Mouse (Mus musculus) limb, embryonic 13.5 days (tissue): ENCODE data around the gene Sos1. TPM values are rescaled to one million over a fixed set of nuclear protein-coding genes. Genes with fewer than 3 reads are reported as not detected.

Source experiments
- ATAC-seq: fragments of 200-750 bp; cut with Nextera tagmentation; 2 replicates; pipeline ENCODE4 v1.8.0; 2017; ENCODE audit warnings: low read depth, moderate number of reproducible peaks, moderate TSS enrichment; ENCODE audit not compliant: low FRiP score
- H3K27ac ChIP-seq: fragments of 300-500 bp; sonication (generic); 2 replicates; pipeline ENCODE4 v1.5.1; 2015; ENCODE audit warnings: inconsistent platforms, mild to moderate bottlenecking, moderate library complexity
- H3K27me3 ChIP-seq: fragments of 300-500 bp; sonication (generic); 2 replicates; pipeline ENCODE4 v1.6.1; 2015; ENCODE audit warnings: mild to moderate bottlenecking, inconsistent platforms
- H3K36me3 ChIP-seq: fragments of 300-500 bp; sonication (generic); 2 replicates; pipeline ENCODE4 v1.6.1; 2015; ENCODE audit warnings: inconsistent platforms, mild to moderate bottlenecking, moderate library complexity
- H3K4me1 ChIP-seq: fragments of 300-500 bp; sonication (generic); 2 replicates; pipeline ENCODE4 v1.6.1; 2015; ENCODE audit warnings: inconsistent platforms
- H3K4me2 ChIP-seq: fragments of 300-500 bp; sonication (generic); replicated peaks from 2 replicates; pipeline ENCODE4 v1.6.1; 2015; ENCODE audit warnings: inconsistent platforms, mild to moderate bottlenecking, moderate library complexity
- H3K4me3 ChIP-seq: fragments of 300-500 bp; sonication (generic); 2 replicates; pipeline ENCODE4 v1.5.1; 2015; ENCODE audit warnings: moderate library complexity, mild to moderate bottlenecking, inconsistent platforms
- H3K9ac ChIP-seq: fragments of 300-500 bp; sonication (generic); 2 replicates; pipeline ENCODE4 v1.6.1; 2015; ENCODE audit warnings: mild to moderate bottlenecking, inconsistent platforms
- H3K9me3 ChIP-seq: fragments of 300-500 bp; sonication (generic); 2 replicates; pipeline ENCODE4 v1.6.1; 2016; ENCODE audit warnings: inconsistent platforms
- WGBS: fragments of 180-500 bp; shearing (Covaris S2); methylation state at CpG from one replicate; pipeline ENCODE4 v1.1.7; 2015; 5-methylcytosine and 5-hydroxymethylcytosine counted together
- polyA plus RNA-seq: library from polyadenylated mRNA; unstranded; fragments of >200 nt; fragmentation: Nextera tagmentation; extraction: Ambion mirVana; gene quantifications from 2 replicates; pipeline ENCODE4 v1.2.1, GENCODE M21; 2015

Gene Sos1
- polyA plus RNA-seq, 1 experiment from 2014 or later, result 5.4 TPM

DNA sequence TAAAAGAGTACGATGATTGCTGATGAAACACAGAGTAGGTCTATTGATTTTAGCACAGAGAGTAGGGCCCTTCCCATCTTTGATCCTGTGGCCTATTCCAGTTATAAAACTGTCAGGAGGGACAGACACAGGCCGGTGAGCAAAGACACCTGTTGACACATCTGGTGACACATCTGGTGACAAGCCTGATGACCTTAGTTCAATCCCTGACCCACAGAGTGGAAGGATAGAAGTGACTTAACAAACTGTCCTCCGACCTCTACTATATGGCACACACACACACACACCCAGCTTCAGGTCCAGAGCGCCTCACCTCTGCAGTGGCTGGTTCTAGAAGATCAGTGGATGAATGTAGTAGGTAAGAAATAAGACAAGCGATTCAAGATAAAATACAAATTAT is 33.8 kb downstream of the Sos1 start:
- Histone ChIP-seq H3K4me3 (no peak overlapping the region), H3K9ac (no peak overlapping the region), H3K27me3 (no peaks in the 10 kb centered on the region), H3K9me3 (no peaks in the 10 kb centered on the region), H3K4me2 (no peak overlapping the region), H3K36me3 (peaks cover 68% of the 10 kb centered on the region), H3K4me1 (no peaks in the 10 kb centered on the region), H3K27ac (no peak overlapping the region)
- ATAC-seq, result no peak
- WGBS, result 76% methylated on average over 5 of the region's 5 CpGs

DNA sequence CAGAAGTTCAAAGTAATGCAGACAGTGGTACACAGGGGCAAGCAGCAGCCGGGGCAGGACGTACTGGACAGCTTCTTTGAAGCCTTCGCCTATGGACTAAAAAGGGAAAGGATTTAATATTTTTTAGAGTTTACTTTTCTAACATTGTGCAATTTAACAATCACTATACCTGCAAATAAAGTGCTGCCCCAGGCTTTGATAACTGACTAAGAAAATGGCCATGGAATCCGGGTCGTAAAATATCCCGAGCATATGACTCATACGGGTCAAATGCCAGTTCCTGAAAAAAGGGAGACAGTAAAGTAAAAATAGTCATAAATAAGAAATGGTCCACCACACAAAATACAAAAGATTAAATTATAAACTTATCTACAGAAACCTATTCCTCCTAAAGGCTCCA is 34.8 kb downstream of the Sos1 start:
- Histone ChIP-seq H3K27me3 (no peaks in the 10 kb centered on the region), H3K4me1 (no peaks in the 10 kb centered on the region), H3K4me3 (no peak overlapping the region), H3K9ac (no peak overlapping the region), H3K27ac (no peak overlapping the region), H3K4me2 (no peak overlapping the region), H3K36me3 (peaks cover 69% of the 10 kb centered on the region), H3K9me3 (no peaks in the 10 kb centered on the region)
- no peak for ATAC-seq
- 82% methylated on average over 7 of the region's 7 CpGs for WGBS

DNA sequence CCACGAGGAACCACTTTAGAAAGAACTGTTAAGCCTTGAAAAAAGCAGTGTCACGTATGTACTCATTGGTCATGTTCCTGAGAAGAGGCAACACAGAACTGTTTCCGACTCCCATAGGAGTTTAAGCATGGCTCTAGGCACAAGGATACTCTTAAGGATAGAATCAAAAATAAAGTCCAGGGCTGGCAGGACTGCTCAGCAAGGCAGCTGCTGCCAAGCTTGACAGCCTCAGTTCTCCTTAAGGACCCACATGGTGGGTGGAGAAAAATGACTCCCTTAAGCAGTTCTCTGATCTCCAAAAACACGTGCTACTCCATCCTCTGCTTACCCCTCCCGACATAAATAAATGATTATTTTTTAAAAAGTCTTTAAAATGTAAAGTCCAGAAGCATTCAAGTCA is 44.6 kb downstream of the Sos1 start:
- Histone ChIP-seq H3K4me3 (no peak overlapping the region), H3K9ac (no peak overlapping the region), H3K27me3 (no peaks in the 10 kb centered on the region), H3K27ac (no peak overlapping the region), H3K4me2 (no peak overlapping the region), H3K9me3 (no peaks in the 10 kb centered on the region), H3K4me1 (no peaks in the 10 kb centered on the region), H3K36me3 (peaks cover 60% of the 10 kb centered on the region)
- 86% methylated on average over 5 of the region's 5 CpGs for WGBS
- ATAC-seq, result no peak

DNA sequence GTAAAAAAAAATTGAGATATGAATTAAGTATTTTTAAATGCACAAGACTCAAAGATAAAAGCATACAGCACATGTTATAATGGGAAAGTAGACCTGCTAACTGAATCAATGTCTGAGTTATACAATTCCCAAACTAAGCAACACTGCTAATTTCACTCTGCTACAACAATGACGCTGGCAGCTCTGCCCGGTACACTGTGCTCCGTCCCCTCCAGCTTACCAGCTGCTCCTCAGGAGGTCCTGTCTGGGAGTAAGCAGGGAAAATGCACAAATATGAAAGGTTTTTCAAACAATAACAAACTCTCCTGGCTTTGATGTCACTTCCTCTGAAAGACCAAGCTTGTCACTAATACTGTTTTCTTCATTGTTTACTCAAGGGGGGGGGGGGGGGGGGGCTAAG is 45.8 kb downstream of the Sos1 start:
- Histone ChIP-seq H3K4me3 (no peak overlapping the region), H3K36me3 (peaks cover 61% of the 10 kb centered on the region), H3K9me3 (no peaks in the 10 kb centered on the region), H3K27me3 (no peaks in the 10 kb centered on the region), H3K27ac (no peak overlapping the region), H3K4me2 (no peak overlapping the region), H3K4me1 (no peaks in the 10 kb centered on the region), H3K9ac (no peak overlapping the region)
- 87% methylated on average over 3 of the region's 3 CpGs for WGBS
- ATAC-seq, result no peak

DNA sequence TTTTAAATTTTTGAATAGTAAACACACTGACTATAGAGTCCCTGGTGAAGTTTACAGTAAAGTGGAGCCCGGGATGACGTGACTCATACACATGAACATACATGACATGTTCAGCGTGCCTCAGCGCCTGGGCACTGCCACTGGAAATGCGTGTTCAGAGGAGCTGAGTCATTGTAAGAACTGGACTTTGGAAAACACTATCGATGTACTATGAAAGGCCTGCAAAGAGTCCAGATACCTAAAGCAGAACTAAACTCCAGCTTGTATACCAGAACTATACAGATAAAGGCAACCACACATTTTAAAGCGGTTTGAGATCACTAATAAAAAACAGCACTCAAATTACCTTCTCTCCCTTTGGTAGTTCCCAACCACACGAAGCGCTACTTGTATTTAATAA is 48.3 kb downstream of the Sos1 start:
- Histone ChIP-seq H3K36me3 (peaks cover 41% of the 10 kb centered on the region), H3K4me3 (no peak overlapping the region), H3K27me3 (no peaks in the 10 kb centered on the region), H3K9ac (no peak overlapping the region), H3K27ac (no peak overlapping the region), H3K9me3 (no peaks in the 10 kb centered on the region), H3K4me1 (no peaks in the 10 kb centered on the region), H3K4me2 (no peak overlapping the region)
- WGBS, result 88% methylated on average over 9 of the region's 9 CpGs
- no peak for ATAC-seq

DNA sequence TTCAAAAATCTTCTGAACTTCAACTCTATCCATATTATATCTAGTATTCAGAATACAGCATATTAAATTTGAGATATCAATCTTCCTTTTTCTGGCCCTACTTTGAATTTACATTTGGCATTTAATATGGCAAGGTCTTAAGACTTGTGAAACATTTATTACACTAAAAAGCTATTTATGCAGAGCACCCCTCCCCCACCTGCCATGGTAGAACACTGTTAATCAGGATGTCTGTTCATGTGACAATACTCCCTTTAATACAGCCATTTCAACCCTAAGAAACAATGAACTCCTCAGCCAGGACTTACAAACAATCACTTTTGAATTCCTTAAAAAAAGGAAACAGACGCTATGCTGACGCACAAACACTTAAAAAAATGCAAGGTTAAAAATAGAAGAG is 52.3 kb downstream of the Sos1 start:
- no peaks in the 10 kb centered on the region for H3K27me3 ChIP-seq
- no peak overlapping the region for H3K27ac ChIP-seq
- H3K4me3 ChIP-seq, result no peak overlapping the region
- no peaks in the 10 kb centered on the region; the same call in 1 of the 2 replicates for H3K4me1 ChIP-seq
- no peak overlapping the region for H3K9ac ChIP-seq
- H3K9me3 ChIP-seq, result no peaks in the 10 kb centered on the region
- WGBS, result 80% methylated on average over 2 of the region's 2 CpGs
- peaks cover 16% of the 10 kb centered on the region for H3K36me3 ChIP-seq
- no peak for ATAC-seq
- no peak overlapping the region for H3K4me2 ChIP-seq

DNA sequence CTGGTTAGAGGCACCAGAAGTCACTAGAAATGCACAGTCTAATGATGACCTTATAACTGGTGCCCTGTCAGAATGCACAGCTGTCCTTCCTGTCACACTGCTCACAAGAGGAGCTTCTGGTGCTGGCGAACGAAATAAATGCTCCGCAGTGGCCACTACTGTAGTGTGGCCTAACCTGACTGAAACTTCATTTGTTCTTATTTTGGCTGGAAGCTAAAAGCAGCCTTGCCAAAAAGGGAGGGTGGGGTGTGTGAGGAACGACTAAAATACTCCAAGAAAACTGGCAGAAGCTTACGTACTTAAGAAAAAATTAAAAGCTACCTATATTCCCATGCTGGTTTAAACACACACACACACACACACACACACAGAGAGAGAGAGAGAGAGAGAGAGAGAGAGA is 53.4 kb downstream of the Sos1 start:
- H3K9ac ChIP-seq, result no peak overlapping the region
- H3K36me3 ChIP-seq, result peaks cover 21% of the 10 kb centered on the region
- H3K4me2 ChIP-seq, result no peak overlapping the region
- WGBS, result 81% methylated on average over 5 of the region's 5 CpGs
- H3K27me3 ChIP-seq, result no peaks in the 10 kb centered on the region
- H3K27ac ChIP-seq, result no peak overlapping the region
- H3K4me1 ChIP-seq, result no peaks in the 10 kb centered on the region; the same call in 1 of the 2 replicates
- no peak for ATAC-seq
- H3K9me3 ChIP-seq, result no peaks in the 10 kb centered on the region
- no peak overlapping the region for H3K4me3 ChIP-seq

DNA sequence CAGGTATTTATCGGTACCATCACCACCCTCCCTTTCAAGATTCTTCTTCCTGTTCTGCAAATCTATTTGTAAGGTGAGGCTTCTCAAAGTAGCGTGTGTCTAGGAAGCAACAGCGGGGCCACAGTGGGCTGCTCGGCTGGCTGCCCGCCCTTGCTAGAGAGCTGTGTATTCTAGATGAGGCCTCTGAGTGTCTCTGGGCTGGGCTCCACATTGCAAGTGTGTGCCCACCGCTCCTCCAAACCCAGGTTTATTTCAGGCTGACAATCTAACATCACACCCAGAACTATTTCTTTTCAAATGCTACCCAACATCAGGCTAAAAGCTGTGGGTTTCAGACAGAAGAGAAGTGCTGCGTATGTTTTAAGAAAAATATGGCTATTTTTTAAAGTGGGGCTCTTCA is 54.1 kb downstream of the Sos1 start:
- no peak overlapping the region for H3K27ac ChIP-seq
- H3K9me3 ChIP-seq, result no peaks in the 10 kb centered on the region
- no peak overlapping the region for H3K9ac ChIP-seq
- H3K4me3 ChIP-seq, result no peak overlapping the region
- ATAC-seq, result no peak
- H3K36me3 ChIP-seq, result peaks cover 20% of the 10 kb centered on the region
- H3K27me3 ChIP-seq, result no peaks in the 10 kb centered on the region
- WGBS, result 89% methylated on average over 7 of the region's 7 CpGs
- H3K4me2 ChIP-seq, result no peak overlapping the region
- H3K4me1 ChIP-seq, result no peaks in the 10 kb centered on the region; the same call in 1 of the 2 replicates

DNA sequence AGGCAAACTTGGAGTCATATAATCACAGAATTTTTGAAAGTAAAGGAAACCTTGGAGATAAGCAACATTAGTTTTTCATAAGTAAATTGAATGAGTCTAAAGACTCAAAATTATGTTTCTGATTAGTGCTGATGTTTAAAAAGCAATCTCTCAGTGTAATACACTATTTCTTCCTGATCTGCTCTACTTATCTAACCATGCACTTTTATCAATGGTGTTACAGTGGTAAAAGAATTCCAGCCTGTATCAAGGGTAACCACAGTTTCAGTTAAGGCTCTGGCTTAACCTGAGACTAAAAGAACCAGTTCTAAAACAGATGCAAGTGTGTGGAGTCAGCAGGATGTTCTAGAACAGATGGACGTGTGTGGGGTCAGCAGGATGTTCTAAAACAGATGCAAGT is 59.3 kb downstream of the Sos1 start:
- no peaks in the 10 kb centered on the region for H3K27me3 ChIP-seq
- no peak overlapping the region for H3K4me3 ChIP-seq
- no peaks in the 10 kb centered on the region for H3K9me3 ChIP-seq
- H3K36me3 ChIP-seq, result peaks cover 48% of the 10 kb centered on the region
- 91% methylated on average over 1 of the region's 1 CpGs for WGBS
- H3K4me2 ChIP-seq, result no peak overlapping the region
- no peak overlapping the region for H3K9ac ChIP-seq
- no peaks in the 10 kb centered on the region for H3K4me1 ChIP-seq
- ATAC-seq, result no peak
- no peak overlapping the region for H3K27ac ChIP-seq

DNA sequence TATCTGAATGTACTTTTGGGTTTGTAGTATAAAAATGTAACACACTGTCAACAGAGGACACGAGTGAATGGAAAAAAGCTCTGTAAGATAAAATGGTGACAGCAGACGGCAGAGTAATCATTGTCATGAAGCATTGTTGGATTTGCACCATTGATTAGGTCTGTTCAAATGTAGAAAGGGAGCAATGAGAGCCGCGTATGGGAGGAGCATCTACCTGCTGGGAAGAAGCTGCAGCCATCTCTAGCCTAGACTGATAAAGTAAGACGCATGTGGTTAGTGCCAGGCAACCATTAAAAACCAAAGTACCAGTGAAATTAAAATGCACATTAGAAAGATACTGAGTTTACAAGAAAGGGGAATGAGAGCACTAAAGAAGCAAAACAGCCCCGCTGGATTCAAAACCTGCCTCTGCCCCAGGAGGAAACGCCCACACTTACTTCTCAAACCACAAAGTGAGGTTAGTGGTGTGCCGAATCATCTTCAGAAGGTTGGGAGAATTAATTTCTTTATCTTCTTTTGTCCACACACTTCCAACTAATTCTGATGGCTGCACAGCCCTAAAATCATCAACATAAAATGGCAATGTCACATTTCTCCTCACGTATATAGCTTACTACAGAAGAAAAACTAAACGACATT is 61.6 kb downstream of the Sos1 start:
- no peak for ATAC-seq

DNA sequence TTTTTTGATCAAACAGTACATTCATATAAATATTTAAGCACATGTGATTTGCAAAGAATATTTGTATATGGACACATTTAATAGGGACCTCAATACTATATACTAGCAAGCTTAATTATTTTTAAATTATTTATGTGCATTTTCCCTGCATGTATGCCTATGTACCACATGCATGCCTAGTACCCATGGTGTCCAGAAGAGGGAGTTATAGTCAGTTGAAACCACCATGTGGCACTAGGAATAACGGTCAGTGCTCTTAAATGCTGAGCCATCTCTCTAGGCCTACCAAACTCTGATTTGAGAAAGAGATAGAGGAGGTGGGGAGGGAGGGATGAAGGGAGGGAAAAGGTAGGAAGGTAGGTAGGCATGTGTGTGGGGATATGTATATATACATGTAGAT is 69.1 kb downstream of the Sos1 start:
- 73% methylated on average over 1 of the region's 1 CpGs for WGBS

More for the DNA sequence above, 61.6 kb downstream of the Sos1 start:
- 89% methylated on average over 10 of the region's 10 CpGs for WGBS
- Histone ChIP-seq H3K4me2 (no peak overlapping the region), H3K36me3 (peaks cover 65% of the 10 kb centered on the region), H3K4me1 (no peaks in the 10 kb centered on the region), H3K9me3 (no peaks in the 10 kb centered on the region), H3K27ac (no peak overlapping the region), H3K4me3 (no peak overlapping the region), H3K9ac (no peak overlapping the region), H3K27me3 (no peaks in the 10 kb centered on the region)

DNA sequence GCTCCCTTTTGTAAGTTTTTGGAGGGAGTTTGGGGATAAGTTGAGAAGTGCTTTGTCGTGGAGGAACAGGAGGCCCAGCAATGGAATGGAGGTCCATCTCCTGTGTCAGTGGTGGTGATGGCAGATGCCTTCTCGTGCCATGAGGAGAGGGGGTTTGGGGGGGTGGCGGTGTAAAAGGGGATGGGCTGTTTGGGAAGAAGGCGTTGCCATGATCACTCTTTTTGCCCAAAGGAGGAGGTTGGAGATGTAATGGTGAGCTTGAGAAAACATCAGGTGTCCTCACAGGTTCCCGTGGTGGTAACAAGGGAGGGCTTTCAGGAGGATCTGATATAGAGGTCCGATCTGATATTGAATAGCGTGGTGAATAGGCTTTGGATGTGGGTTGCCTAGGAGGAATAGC is 82.0 kb downstream of the Sos1 start:
- H3K4me2 ChIP-seq, result no peak overlapping the region

More for the DNA sequence above, 69.1 kb downstream of the Sos1 start:
- Histone ChIP-seq H3K36me3 (peaks cover 79% of the 10 kb centered on the region), H3K27me3 (no peaks in the 10 kb centered on the region), H3K4me3 (no peak overlapping the region), H3K4me1 (no peaks in the 10 kb centered on the region), H3K9me3 (no peaks in the 10 kb centered on the region), H3K4me2 (no peak overlapping the region), H3K27ac (no peak overlapping the region), H3K9ac (no peak overlapping the region)
- ATAC-seq, result no peak

More for the DNA sequence above, 82.0 kb downstream of the Sos1 start:
- Histone ChIP-seq H3K9ac (no peak overlapping the region), H3K4me3 (no peak overlapping the region), H3K27ac (no peak overlapping the region), H3K9me3 (no peaks in the 10 kb centered on the region), H3K36me3 (peaks cover 40% of the 10 kb centered on the region), H3K27me3 (no peaks in the 10 kb centered on the region), H3K4me1 (no peaks in the 10 kb centered on the region)
- ATAC-seq, result no peak
- 96% methylated on average over 7 of the region's 7 CpGs for WGBS
